Mouse (Mus musculus) embryonic facial prominence, embryonic 12.5 days (tissue): ENCODE results near the gene Nop58. TPM values are rescaled to one million over a fixed set of nuclear protein-coding genes. Genes with fewer than 3 reads are reported as not detected.
"Not testable (repeated sequence)": the region's sequence is repeated elsewhere in the genome, so short reads cannot be mapped to it uniquely, and the experiment has no call there.

ENCODE experiments used
- ATAC-seq: fragments of 200-750 bp; cut with Nextera tagmentation; 2 replicates; pipeline ENCODE4 v1.8.0; 2017; ENCODE audit not compliant: insufficient number of reproducible peaks, insufficient read depth, low FRiP score, low TSS enrichment
- H3K27ac ChIP-seq: fragments of 300-500 bp; sonication (generic); 2 replicates; pipeline ENCODE4 v1.5.1; 2016; ENCODE audit warnings: mild to moderate bottlenecking
- H3K27me3 ChIP-seq: fragments of 300-500 bp; sonication (generic); 2 replicates; pipeline ENCODE4 v1.6.1; 2016; ENCODE audit warnings: mild to moderate bottlenecking, moderate library complexity
- H3K36me3 ChIP-seq: fragments of 300-500 bp; sonication (generic); 2 replicates; pipeline ENCODE4 v1.6.1; 2016; ENCODE audit warnings: mild to moderate bottlenecking
- H3K4me1 ChIP-seq: fragments of 300-500 bp; sonication (generic); 2 replicates; pipeline ENCODE4 v1.6.1; 2016
- H3K4me2 ChIP-seq: fragments of 300-500 bp; sonication (generic); replicated peaks from 2 replicates; pipeline ENCODE4 v1.6.1; 2016; ENCODE audit warnings: mild to moderate bottlenecking, moderate library complexity
- H3K4me3 ChIP-seq: fragments of 300-500 bp; sonication (generic); 2 replicates; pipeline ENCODE4 v1.5.1; 2016; ENCODE audit warnings: mild to moderate bottlenecking
- H3K9ac ChIP-seq: fragments of 300-500 bp; sonication (generic); 2 replicates; pipeline ENCODE4 v1.6.1; 2016; ENCODE audit warnings: mild to moderate bottlenecking, moderate library complexity
- H3K9me3 ChIP-seq: fragments of 300-500 bp; sonication (generic); 2 replicates; pipeline ENCODE4 v1.6.1; 2016; ENCODE audit warnings: mild to moderate bottlenecking, moderate library complexity
- WGBS: fragments of 180-500 bp; shearing (Covaris S2); methylation state at CpG from one replicate; pipeline ENCODE4 v1.1.7; 2016; 5-methylcytosine and 5-hydroxymethylcytosine counted together
- polyA plus RNA-seq: library from polyadenylated mRNA; unstranded; fragments of >200 nt; fragmentation: Nextera tagmentation; extraction: Ambion mirVana; gene quantifications from 2 replicates; pipeline ENCODE4 v1.2.1, GENCODE M21; 2016

Gene Nop58
- polyA plus RNA-seq, 1 experiment from 2014 or later: 271 TPM

DNA sequence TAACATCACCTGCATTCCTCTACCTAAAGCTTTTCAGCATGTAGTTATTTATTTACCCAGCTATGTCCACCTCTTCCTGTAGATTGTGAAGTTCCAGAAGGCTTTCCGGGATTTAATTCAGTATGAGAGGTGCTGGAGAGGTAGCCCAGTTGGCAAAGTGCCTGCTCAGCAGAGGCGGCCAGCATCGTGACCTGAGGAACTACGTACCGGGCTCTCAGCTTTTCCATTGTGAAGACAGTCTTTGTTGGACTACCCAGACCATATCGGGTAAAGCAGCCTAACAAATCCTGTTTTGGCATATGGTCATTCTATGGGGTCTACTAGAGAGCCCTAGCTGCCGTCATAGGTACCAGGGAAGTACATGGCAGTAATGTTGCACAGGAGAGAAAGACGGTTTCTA, 45.3 kb downstream of the Nop58 start:
- no peak overlapping the region for H3K27ac ChIP-seq
- H3K4me2 ChIP-seq: no peak overlapping the region
- H3K9me3 ChIP-seq: no peaks in the 10 kb centered on the region
- no peaks in the 10 kb centered on the region for H3K4me1 ChIP-seq
- H3K27me3 ChIP-seq: no peaks in the 10 kb centered on the region
- 86% methylated on average over 8 of the region's 8 CpGs for WGBS
- ATAC-seq: no peak
- no peak overlapping the region for H3K9ac ChIP-seq
- H3K36me3 ChIP-seq: no peaks in the 10 kb centered on the region
- no peak overlapping the region for H3K4me3 ChIP-seq

GRCm38 (mm10) chr1:59730737-59731136, 46.0 kb downstream of the Nop58 start:
- Histone ChIP-seq H3K27ac (no peak overlapping the region), H3K27me3 (no peaks in the 10 kb centered on the region), H3K36me3 (no peaks in the 10 kb centered on the region), H3K4me3 (no peak overlapping the region), H3K9me3 (no peaks in the 10 kb centered on the region), H3K4me2 (no peak overlapping the region), H3K9ac (no peak overlapping the region), H3K4me1 (no peaks in the 10 kb centered on the region)
- no peak for ATAC-seq
- 88% methylated on average over 4 of the region's 4 CpGs for WGBS

GRCm38 (mm10) chr1:59734076-59734475, 49.3 kb downstream of the Nop58 start:
- Histone ChIP-seq H3K27me3 (no peaks in the 10 kb centered on the region), H3K9ac (no peak overlapping the region), H3K4me2 (no peak overlapping the region), H3K27ac (no peak overlapping the region), H3K9me3 (no peaks in the 10 kb centered on the region), H3K36me3 (no peaks in the 10 kb centered on the region), H3K4me1 (no peaks in the 10 kb centered on the region), H3K4me3 (no peak overlapping the region)
- WGBS: 81% methylated on average over 6 of the region's 6 CpGs
- ATAC-seq: no peak

DNA sequence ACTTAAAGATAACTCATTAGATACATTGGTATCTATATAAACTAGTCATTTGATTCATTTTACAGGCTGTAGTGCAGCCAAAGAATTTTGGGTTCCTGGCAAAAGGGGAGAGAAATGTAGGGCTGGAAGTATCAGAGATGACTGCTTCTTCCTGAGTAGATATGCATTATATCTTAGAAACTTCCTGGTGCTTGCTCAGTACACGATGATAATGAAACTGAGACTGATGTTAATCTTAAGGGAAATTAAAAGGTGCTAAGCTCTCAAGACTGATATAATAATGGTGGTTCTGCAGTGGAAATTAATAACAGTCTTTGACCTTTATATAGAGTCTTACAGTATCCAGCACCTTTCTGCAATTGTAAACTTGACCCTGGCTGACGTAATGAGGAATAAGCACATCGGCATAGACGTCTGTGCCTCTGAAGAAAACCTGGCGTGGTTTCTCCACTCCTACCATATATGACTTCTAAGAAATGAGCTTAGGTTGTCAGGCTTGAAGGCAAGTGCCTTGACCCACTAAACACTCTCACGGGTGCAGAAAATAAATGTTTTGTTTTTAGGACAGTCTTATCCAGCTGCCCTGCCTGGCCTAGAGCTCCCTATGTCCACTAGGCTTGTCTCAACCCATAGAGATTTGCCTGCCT, 54.1 kb downstream of the Nop58 start:
- Histone ChIP-seq H3K4me3 (no peak overlapping the region), H3K27me3 (no peaks in the 10 kb centered on the region), H3K4me2 (no peak overlapping the region), H3K4me1 (no peaks in the 10 kb centered on the region), H3K9me3 (no peaks in the 10 kb centered on the region), H3K9ac (no peak overlapping the region), H3K27ac (no peak overlapping the region), H3K36me3 (no peaks in the 10 kb centered on the region)
- no peak for ATAC-seq
- 76% methylated on average over 6 of the region's 6 CpGs for WGBS

GRCm38 (mm10) chr1:59739577-59740354, 55.0 kb downstream of the Nop58 start:
- Histone ChIP-seq H3K4me3 (no peak overlapping the region), H3K4me1 (no peaks in the 10 kb centered on the region), H3K27ac (no peak overlapping the region), H3K4me2 (no peak overlapping the region), H3K9me3 (no peaks in the 10 kb centered on the region), H3K27me3 (no peaks in the 10 kb centered on the region), H3K9ac (no peak overlapping the region), H3K36me3 (no peaks in the 10 kb centered on the region)
- WGBS: 76% methylated on average over 17 of the region's 17 CpGs
- no peak for ATAC-seq

DNA sequence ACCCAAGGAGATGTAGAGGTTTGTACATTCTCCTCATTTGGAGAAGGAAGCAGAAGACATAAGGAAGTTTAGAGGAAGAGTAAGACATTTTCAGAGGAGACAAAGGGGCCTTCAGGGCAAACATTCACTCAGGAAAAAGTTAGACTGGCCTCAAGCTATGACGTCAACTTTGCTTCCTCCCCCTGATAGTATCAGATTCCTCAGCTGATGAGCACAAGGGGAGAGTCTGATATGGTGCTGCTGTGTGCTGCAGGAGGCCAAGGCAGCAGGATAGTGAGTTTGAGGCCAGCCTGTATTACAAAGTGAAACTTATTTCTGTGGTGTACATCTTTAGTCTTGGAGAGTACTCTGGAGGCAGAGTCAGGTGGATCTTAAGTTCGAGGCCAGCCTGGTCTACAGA, 64.3 kb downstream of the Nop58 start:
- no peak overlapping the region for H3K4me2 ChIP-seq
- no peaks in the 10 kb centered on the region for H3K9me3 ChIP-seq
- H3K27me3 ChIP-seq: no peaks in the 10 kb centered on the region
- H3K4me1 ChIP-seq: no peaks in the 10 kb centered on the region
- H3K36me3 ChIP-seq: no peaks in the 10 kb centered on the region
- ATAC-seq: no peak
- WGBS: 58% methylated on average over 2 of the region's 2 CpGs
- H3K9ac ChIP-seq: no peak overlapping the region
- no peak overlapping the region for H3K4me3 ChIP-seq
- no peak overlapping the region for H3K27ac ChIP-seq

DNA sequence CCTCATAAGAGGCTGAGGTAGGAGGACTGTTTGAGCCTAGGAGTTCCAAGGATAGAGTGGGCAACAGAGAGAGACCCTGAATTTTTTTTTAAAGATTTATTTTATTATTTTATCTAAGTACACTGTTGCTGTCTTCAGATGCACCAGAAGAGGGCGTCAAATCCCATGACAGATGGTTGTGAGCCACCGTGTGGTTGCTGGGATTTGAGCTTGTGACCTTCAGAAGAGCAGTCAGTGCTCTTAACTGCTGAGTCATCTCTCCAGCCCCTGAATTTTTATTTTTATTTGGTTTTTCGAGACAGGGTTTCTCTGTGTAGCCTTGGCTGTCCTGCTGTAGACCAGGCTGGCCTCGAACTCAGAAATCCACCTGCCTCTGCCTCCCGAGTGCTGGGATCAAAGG, 65.0 kb downstream of the Nop58 start:
- not testable (repeated sequence) for H3K4me2 ChIP-seq, H3K9me3 ChIP-seq, ATAC-seq, H3K36me3 ChIP-seq, H3K9ac ChIP-seq, H3K27ac ChIP-seq, H3K27me3 ChIP-seq, H3K4me3 ChIP-seq, H3K4me1 ChIP-seq
- 69% methylated on average over 5 of the region's 5 CpGs for WGBS

- Histone ChIP-seq H3K27me3 (no peaks in the 10 kb centered on the region), H3K36me3 (no peaks in the 10 kb centered on the region), H3K9me3 (no peaks in the 10 kb centered on the region), H3K9ac (no peak overlapping the region), H3K4me1 (no peaks in the 10 kb centered on the region), H3K4me3 (no peak overlapping the region), H3K27ac (no peak overlapping the region), H3K4me2 (no peak overlapping the region)
- no peak for ATAC-seq
- 75% methylated on average over 1 of the region's 1 CpGs for WGBS
These were observed 70.5 kb downstream of the Nop58 start for GRCm38 (mm10) chr1:59755298-59755697.

DNA sequence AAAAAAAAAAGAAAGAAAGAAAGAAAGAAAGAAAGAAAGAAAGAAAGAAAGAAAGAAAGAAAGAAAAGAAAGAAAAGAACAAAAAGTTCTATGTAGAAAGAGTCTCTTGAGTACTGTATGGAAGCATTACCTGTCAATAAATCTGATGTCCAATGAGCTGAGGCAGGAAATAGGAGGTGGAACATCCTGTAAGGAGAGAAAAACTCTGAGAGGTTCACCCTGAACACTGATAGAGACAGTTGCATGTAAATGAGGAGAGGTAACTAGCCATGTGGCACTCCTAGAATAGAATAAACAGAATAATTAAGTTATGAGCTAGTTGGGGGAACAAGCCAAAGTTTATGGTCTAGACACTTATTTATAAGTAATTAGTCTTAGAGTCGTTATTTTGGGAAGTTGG, 73.6 kb downstream of the Nop58 start:
- Histone ChIP-seq H3K4me1 (no peaks in the 10 kb centered on the region), H3K36me3 (no peaks in the 10 kb centered on the region), H3K27ac (no peak overlapping the region), H3K4me3 (no peak overlapping the region), H3K9me3 (no peaks in the 10 kb centered on the region), H3K27me3 (no peaks in the 10 kb centered on the region), H3K4me2 (no peak overlapping the region), H3K9ac (no peak overlapping the region)
- 86% methylated on average over 1 of the region's 1 CpGs for WGBS
- ATAC-seq: no peak

DNA sequence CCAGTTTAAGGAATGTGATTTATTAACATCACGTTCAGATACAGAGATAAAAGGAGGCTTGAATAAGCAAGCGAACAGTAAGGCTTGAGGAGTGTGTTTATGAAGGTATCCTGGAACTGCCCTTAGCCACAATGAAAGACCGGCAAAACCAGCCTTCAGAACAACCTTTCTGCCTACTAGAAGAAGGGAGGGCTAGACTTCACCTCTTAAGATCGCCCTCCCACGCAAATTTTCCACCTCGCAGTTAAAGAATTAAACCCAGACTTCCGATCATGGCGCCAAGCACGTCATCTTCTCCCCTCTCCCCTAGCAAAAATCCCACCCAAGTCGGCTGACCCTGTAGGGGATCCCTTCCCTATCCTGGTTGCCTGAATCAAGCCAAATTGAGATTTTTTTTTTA, 77.4 kb downstream of the Nop58 start:
- Histone ChIP-seq H3K4me3 (peak overlapping the region; percentile 99), H3K27me3 (no peaks in the 10 kb centered on the region), H3K4me1 (peaks cover 7% of the 10 kb centered on the region; the same call in 1 of the 2 replicates), H3K36me3 (no peaks in the 10 kb centered on the region), H3K4me2 (peak overlapping the region; percentile 62), H3K9me3 (no peaks in the 10 kb centered on the region), H3K27ac (peak overlapping the region; percentile 99), H3K9ac (peak overlapping the region; percentile 95)
- ATAC-seq: no peak
- WGBS: 1% methylated on average over 10 of the region's 10 CpGs

DNA sequence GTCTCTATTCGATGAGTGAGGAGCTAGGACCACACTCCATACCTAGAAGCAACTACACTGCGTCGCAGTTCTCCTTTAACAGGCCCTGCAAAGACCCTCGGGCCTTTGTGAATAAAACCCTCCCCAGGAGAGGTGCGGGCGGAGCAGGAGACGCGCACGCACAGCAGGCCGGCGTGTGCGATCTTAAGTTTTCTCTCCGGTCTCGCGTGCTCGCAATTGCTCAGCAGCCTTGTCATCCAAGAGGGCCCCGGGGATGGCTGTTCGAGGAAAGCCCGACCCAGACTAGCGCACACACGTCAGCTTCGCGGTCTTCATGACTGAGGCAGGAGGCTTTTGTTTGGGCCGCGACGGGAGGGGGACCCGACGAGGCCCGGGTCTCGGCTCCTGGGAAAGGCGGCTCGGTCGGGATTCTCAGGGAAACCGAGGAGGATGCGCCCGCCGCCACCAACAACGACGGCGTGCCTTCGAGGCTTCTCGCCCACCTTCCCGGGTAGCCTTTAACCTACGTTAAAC, 77.9 kb downstream of the Nop58 start:
- peak overlapping the region; percentile 95 for H3K9ac ChIP-seq
- peaks cover 7% of the 10 kb centered on the region; the same call in 1 of the 2 replicates for H3K4me1 ChIP-seq
- H3K4me2 ChIP-seq: peak overlapping the region; percentile 62
- WGBS: under 1% methylated on average over 44 of the region's 44 CpGs
- H3K9me3 ChIP-seq: no peaks in the 10 kb centered on the region
- peak overlapping the region; percentile 99 for H3K27ac ChIP-seq
- H3K27me3 ChIP-seq: no peaks in the 10 kb centered on the region
- peak; percentile 48 for ATAC-seq
- H3K36me3 ChIP-seq: no peaks in the 10 kb centered on the region
- H3K4me3 ChIP-seq: peak overlapping the region; percentile 99

DNA sequence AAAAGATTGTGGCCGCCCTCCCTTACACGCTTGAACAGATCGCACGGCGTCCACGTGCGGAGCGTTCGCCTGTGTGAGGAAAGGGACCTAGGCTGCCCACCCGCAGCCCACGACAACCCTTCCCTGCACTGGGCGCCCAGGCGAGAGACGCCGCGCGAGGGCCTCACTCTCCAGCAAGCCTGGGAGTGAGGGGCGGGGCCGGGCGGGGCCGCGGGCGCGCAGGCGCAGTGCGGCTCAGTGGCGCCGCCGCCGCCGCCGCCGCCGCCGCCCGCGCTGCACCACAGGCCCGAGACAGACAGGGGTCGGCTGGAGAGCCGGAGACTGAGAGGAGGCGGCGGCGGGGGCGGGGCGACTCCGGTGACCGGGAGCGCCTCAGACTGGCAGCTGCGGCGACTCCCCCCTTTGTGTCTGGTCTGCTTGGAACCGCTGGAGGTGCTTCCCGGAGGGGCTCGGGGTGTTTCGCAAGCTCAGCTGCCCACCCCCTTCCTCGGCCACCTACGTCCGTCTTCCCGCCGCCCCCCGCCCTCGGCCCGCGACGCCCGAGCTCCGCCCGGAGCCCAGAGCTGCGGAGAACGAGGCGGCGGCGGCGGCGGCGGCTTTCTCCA, 78.5 kb downstream of the Nop58 start, which contains the start of gene Bmpr2:
TSS of gene Bmpr2 (plus strand) at position 237 of the 605 bp plus-strand sequence.
- peak; percentile 91 for ATAC-seq
- peak within 1 kb of the TSS; percentile 99 for H3K4me3 ChIP-seq
- no peaks in the 10 kb centered on the region for H3K27me3 ChIP-seq
- peaks cover 7% of the 10 kb centered on the region; the same call in 1 of the 2 replicates for H3K4me1 ChIP-seq
- 0 out of 2 replicates have a peak, but pooled peaks cover 1% of the 10 kb centered on the region for H3K36me3 ChIP-seq
- H3K4me2 ChIP-seq: peak within 1 kb of the TSS; percentile 62
- H3K9ac ChIP-seq: peak within 1 kb of the TSS; percentile 95
- H3K9me3 ChIP-seq: no peaks in the 10 kb centered on the region
- peak within 1 kb of the TSS; percentile 99 for H3K27ac ChIP-seq
- WGBS: under 1% methylated on average over 37 of the region's 75 CpGs
